Mouse (Mus musculus): Measurements from ENCODE around the gene Ccr4. TPM values are rescaled to one million over a fixed set of nuclear protein-coding genes. Genes with fewer than 3 reads are reported as not detected.
"Not testable (repeated sequence)": the region's sequence is repeated elsewhere in the genome, so short reads cannot be mapped to it uniquely, and the experiment has no call there.

Gene Ccr4
- polyA plus RNA-seq, 1 experiment, result 0.09 TPM

DNA sequence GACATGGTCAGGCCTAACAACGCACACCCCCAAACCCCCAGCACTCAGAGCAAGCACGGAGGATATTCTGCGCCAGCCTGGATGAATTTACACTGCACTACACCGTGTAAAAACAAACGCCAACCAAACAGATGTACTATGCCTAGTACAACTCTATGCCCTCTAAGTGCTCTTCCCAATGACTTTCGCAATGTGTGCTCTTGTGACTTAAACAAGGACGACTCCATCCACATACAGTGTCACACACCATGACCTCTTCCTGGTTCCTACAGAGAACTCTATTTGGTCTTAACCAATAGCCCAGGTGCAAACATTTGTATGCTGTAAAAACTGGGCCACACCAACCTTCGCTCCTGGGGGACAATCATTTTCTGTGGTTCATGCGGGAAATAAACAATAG lies 17.8 kb upstream of the Ccr4 start:
- DNase-seq (ENCODE audit: low read depth), result no peak

DNA sequence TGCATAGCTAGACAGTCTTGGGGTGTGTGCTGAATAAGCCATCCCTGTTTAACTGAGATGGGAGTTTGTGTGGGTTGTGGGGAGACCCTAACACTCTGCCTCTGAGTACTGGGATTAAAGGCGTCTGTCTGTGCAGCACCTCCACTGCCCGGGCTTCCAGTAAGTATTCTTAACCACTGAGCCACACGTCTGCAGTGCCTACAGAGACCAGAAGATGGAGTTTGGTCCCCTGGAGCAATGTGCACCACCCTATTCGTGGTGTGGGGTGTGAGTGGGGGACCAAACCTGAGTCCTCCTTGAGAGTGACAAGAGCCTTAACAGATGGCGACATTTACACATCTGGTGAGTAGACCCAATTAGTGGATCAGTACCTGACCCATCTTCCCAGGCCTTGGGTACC lies 17.3 kb upstream of the Ccr4 start:
- no peak for DNase-seq (ENCODE audit: low read depth)

DNA sequence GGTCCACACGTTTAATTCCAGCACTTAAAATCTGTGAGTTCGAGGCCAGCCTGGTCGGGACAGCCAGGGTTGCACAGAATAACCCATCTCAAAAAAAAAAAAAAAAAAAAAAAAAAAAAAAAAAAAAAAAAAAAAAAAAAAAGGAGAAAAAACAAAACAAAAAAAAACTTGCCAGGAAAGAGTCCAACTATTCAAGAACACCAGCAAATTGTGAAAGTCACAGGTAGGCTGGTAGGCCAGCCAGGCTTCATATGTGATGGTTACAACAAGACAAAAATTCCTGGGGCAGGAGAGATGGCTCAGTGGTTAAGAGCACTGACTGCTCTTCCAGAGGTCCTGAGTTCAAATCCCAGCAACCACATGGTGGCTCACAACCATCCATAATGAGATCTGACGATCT lies 15.8 kb upstream of the Ccr4 start:
- DNase-seq (ENCODE audit: low read depth), result not testable (repeated sequence)

DNA sequence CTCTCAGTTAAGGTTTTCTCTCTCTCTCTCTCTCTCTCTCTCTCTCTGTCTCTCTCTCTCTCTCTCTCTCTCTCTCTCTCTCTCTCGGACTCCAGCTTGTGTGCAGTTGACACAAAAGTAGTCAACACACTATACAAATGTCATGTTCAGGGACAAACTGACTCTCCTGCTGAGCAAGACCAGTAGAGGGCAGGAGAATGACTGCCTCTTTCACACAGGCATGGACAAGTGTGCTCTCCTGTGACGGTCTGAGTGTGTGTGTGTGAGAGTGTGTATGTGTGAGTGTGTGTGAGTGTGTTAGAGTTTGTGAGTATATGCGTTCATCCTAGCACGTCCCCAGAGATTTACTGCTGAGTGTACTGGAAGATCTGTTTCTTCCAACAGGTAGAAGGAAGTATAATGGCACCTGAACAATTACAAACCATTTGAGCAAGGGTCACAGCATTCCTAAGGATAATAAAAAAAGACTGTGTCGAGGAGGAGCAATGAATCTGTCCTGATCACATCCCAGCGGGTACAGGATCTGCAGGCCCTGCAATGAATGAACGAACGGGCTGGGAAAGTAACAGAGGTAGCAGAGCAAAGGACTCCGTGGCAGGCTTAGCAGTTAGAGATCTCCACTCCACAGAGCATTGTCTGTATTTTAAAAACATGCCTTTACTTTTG lies 14.2 kb upstream of the Ccr4 start:
- no peak for DNase-seq (ENCODE audit: low read depth)

DNA sequence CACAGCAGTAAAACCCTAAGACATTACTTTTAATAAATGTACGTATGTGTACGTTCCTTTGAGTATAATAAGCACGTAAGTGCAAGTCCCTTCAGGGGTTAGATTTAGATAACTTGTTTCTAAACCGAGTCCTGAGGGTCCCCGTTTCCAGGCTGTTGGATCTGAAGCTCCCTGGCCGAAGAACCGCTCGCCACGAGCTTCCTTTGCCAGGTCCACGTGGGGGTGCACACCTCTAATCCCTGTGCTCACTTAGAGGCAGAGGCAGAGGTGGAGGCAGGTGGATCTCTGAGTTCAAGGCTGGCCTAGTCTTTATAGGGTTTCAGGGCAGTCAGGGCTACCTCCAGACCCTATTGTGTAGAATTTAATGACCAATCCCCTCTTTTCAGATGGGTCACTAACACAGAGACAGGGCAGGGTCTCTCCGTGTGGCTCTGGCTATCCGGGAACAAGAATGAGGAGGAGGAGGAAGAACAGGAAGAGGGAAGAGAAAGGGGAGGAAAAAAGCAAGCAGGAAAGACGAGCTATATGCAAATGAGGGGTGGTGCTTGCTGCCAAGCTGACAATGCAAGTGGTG lies 13.3 kb upstream of the Ccr4 start:
- DNase-seq (ENCODE audit: low read depth), result no peak

DNA sequence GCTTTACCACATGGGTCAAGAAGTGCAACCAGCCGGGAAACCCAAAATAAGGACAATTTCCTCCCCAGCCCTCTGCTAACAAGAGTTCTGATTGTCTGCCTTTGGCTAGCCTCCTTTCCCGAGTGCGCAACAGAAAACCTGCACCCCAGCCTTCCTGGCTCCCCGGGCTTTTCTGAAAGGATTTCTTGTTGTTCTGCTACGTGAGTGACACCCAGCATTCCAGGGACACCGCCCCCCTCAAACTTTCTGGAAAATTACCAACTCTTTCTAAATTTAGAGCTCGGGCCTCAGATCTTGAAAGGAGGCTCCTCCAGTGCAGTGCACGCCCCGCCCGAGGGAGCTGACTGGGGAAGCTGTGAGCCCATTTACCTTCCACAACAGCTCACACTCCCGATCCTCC lies 10.6 kb upstream of the Ccr4 start, which contains the start of gene C130032M10Rik:
Gene C130032M10Rik, plus strand, starts transcription at position 334 of the 400 bp plus-strand sequence.
- no peak for DNase-seq (ENCODE audit: low read depth)

DNA sequence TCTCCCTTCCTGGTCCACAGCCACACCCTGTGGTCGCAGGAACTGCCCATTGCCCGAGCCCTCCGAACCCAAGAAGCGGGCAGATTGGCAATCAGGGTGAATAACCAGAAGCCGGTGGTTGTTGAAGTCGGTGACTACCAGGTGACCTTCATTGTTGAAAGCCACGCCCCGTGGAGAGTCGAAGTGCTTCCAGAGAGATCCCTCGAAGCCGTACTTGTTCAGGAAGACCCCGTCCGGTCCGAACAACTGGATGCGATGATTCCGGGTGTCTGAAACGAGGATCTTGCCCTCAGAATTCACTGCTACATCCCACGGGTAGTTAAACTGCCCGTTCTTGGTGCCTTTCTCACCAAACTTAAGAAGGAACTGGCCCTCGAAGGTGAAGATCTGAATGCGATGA lies 8.1 kb upstream of the Ccr4 start:
- no peak for DNase-seq (ENCODE audit: low read depth)

DNA sequence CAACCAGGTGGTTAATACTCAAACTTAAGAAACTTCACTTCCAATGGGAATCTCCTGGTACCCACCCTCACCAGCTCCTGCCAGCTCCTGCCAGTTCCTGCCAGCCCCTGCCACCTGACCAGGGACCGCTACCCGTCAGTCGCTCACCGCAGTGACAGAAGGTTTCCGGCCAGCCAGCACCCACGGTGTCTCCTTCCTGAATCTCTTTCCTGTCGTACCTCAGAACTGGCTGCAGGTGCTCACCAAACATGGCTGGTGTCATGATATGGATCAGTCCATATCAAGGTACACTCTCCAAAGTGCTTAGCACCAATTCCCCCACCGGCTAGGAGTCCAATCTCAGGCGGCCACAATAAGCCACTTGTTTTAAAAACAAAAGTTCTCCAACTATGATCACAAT lies 5.1 kb upstream of the Ccr4 start:
- no peak for DNase-seq (ENCODE audit: low read depth)

DNA sequence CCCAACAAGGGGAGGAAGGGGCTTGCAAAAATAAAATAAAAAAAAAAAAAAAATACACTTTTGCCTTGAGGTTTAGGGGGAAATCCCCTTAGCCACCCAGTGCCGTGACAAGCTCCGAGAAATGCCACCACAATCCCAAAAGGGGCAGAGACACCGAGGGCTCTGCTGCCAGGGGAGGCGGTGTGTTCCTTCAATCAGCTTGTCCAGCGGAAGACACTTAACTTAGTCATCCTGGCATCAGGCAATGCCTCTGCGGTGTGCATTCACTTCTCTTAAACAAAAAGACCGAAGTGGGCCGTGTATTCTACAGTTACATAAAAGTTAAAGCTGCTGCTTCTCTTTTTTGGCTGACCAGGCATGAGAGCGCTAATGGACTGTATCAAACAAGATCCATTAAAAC lies 2.7 kb upstream of the Ccr4 start:
- no peak for DNase-seq (ENCODE audit: low read depth)

DNA sequence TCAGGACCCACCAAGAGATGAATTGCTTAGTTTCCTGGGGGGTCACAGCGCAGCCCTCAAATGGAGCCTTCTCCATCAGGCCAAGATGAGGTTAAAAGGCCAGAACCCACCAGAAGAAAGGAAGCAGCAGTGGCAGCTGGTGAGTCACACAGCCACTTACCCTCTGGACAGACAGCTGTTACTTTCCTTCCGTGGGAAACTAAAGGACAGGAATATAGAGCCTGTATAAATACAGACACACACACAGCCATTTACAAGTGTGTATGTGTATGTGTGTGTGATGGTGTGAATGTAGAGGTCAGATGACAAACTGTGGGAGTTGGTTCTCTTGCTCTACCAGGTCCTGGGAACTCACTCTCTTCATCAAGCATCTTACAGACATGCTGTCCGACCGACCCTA lies 1.8 kb upstream of the Ccr4 start:
- no peak for DNase-seq (ENCODE audit: low read depth)

DNA sequence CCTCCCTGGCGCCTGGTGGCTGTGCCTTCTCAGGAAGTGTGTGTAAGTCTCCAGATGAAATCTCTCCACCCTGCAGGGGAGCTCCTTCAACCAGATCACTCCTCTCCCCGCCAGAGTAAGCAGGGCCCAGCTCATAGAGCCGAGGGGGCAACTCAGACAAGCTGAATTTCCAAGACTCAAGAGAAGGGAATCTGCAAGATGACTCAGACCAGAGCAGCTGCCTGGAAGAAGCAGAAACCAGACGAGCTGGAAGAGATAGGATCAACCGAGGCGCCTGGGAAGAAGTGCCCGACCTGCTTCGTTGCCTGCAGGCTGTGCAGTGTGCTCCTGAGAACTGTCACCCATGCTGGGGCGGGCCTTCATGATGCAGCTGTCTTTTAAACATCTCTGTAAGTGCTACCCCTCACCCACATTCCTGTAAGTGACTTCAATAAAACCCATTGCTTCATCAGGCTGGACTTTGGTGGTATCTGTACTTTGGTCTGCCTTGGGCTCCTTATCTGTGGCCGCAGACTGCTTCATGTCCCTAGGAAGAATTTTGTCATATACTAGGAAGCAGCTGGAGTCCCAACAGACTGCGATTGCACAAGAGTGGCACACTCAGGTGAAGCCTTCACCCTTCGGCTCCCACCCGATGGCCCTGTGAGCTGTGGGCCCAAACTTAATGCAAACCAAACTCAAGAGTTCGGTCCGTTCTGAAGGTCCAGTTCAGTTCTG lies 1.8 kb downstream of the Ccr4 start:
- DNase-seq (ENCODE audit: low read depth), result no peak

DNA sequence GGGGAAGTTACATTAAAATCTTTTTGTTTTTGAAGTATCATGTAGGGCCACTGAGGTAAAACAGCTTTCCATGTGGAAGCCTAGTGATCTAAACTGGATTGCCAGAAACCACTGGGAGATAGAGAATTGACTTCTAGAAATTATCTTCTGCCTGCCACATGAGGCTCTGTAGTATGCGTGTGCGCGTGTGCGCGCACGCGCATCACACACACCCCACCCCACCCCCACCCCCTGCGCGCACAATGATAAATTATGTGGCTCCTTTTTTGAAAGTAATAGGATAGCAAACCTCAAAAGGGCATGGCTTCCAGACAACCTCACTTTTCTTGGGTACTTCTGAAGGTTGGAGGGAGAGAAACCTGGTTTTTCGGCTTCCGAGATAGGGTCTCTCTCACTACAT lies 2.8 kb downstream of the Ccr4 start:
- no peak for DNase-seq (ENCODE audit: low read depth)

DNA sequence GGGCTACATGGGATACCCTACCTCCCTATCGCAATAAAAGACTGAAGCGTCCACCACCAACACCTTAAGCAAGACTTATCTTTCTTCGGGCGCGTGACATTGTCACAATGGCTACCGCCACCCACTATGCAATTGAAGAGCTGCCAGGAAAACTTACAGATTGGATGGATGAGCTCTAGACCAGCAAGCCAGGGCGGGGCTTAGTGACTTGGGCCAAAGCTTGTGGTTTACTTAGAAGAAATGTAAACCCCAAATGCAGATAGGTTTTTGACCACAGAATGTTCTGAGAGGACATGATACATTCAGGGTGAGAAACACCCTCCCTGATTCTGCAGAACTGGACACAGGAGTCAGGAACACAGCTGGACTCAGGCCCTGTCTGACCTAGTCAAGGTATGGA lies 3.6 kb downstream of the Ccr4 start:
- DNase-seq (ENCODE audit: low read depth), result no peak

DNA sequence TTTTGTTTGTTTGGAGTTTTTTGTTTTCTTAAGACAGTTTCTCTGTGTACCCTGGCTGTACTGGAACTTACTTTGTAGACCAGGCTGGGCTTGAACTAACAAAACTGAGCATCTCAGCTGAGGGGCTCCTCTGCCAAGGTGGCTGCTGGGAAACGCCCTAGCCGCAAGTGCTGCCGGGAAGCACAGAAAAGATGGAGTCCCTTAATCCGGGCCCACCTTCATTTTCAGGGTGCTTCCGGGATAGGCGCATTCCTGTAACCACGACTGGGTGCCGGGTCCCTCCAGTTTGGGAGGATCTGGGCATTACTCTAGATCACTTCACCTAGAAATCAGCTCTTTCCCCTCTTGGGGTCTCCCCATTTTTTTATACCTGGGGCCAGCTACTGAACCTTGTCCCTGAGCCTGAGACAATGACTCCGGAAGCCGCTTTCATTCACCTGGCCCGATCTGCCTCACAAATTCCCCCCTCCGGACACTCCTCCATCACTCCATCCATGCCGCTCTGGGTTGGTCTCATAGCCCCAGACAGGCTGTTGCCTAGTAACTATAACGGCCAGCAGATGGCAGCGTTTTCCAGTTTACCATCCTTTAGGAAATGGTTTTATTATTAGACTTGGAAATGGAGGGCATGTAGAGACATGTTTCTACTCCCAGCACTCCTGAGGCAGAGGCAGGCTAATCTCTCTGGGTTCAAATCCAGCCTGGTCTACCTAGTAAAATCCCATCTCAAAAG lies 4.8 kb downstream of the Ccr4 start:
- no peak for DNase-seq (ENCODE audit: low read depth)

DNA sequence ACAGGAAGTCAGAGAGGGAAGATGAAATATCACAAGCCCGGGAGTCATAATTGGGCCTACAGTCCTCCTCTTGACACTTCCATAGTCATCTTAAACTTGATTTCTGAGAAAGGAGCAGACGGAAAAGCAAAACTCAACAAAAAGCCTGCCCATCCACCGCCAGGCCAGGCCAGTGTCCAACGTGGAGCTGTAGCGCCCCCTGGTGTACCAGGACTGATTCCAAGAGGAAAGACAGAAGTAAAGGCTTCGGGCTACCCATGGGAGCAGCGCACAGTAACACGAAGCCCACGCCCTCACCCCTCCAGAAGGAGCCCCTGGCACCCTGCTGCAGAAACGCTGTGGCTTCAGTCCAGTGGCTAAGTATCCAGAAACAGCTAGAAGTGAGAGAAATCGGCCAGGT lies 6.5 kb downstream of the Ccr4 start:
- no peak for DNase-seq (ENCODE audit: low read depth)

DNA sequence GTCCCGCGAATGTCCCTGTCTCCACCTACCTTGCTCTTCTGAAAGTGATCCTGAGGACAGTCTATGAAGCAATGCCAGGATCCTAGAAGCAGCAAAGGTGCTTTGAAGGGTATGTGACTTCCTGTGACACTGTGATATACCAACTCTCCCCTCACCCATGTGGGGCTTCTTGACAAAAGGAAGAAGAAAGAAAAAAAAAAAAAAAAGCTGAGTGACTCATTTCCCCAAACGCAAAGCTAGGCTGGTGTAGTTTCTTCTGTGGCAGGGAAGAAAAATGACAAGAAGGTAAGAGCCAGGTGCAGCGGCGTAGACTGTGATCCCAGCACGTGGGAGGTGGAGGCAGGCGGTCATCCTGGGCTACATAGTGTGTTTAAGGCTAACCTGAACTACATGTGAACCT lies 8.2 kb downstream of the Ccr4 start:
- DNase-seq (ENCODE audit: low read depth), result no peak

DNA sequence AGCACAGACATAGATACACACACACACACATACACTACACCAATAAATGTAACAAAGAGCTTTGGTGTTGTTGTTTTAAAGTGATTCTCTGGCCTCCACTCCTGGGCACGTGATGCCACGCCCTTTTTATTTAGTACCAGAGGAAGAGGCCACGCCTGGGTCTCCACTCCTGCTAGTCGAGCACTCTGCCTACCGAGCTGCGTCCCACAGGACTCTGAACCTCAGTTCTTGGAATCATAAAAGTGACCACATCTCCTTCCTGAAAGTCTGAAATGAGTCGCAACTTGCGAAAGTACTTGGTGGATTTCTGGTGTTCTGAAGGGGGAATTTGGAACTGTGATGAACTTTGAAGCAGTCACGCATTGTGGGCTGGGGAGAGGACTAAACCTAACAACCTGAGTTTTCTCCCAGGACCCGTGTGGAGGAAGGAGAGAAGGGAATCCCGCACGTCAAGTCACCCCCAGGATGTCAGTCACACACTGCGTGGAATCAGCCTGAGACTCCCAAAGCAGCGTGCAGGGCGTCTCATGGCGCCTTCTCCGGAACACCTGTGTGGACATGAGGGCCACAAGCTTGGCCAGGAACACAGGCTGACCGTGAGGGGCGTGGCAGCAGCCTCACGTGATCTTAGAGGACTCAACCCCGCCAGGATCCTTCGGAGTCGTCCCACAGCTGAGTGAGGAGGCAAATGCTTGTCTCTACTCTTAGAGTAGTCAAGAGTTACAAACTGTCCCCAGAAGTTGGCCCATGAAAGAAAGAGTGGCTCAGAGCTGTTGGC lies 17.0 kb downstream of the Ccr4 start:
- no peak for DNase-seq (ENCODE audit: low read depth)

DNA sequence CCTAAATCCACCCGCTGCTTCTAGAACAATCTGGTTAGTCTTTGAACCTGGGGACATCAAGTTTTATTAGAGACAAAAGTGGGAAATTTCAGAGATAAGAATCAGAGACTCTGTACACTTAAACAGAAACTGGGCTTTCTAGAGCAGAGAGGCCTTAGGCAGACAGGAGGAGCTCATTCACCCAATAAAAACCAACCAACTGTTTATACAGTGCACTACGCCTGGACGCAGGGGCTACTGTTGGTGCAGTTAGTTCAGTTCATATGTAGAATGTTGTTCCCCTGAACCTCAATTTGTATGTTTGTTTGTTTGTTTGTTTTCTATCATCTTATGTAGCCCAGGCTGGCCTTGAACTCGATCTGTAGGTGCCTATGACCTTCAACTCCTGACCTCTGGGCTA lies 17.9 kb downstream of the Ccr4 start:
- no peak for DNase-seq (ENCODE audit: low read depth)

DNA sequence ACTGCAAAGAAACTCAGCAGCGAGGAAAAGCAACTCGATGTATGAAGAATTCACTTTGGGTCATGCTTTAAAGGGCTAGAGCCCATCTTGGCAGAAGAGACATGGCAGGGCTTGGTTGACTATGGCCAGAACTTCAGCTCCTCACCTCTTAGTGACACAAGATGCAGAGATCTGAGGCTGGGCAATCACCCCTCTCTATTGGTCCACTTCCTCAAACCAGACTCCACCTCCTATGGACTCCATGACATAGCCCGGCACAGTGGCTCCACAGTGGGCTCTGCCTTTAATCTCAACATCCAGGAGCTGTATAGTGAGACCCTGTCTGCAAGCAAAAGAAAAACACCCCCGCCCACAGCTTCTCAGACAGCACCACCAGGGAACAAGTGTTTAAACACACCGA lies 19.9 kb downstream of the Ccr4 start:
- DNase-seq (ENCODE audit: low read depth), result no peak

DNA sequence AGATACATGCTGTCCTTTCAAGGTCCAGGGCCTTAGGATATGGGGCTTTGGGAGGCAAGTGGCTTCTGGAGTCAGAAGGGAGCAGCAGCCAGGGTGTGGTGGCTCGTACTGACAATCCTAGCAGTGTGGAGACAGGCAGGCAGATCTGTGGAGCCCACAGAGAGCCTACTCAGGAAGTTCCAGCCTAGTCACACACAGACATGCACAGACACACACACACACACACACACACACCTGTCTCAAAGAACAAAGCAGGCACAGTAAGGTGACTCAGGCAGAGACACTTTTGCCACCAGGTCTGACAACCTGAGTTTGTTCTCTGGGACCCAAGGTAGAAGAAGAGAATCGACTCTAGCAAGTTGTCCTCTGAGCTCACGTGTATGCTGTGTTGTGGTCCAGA lies 23.8 kb downstream of the Ccr4 start:
- no peak for DNase-seq (ENCODE audit: low read depth)

DNA sequence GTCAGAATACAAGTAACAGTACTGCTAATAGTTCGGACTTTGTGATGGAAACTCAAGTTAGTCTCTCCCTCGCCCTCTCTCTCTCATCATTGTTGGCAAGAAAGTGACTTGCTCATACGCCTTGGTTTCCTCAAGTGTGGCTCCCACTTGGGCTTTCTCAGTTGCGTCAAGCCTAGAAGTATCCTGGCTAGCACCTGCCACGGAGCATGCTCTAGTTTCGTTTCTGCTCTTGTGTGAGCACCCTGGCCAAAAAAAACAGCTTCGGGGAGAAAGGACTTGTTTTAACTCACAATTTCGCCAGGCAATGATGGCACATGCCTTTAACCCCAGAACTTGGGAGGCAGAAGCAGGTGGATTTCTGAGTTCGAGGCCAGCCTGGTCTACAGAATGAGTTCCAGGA lies 27.7 kb downstream of the Ccr4 start:
- no peak for DNase-seq (ENCODE audit: low read depth)

DNA sequence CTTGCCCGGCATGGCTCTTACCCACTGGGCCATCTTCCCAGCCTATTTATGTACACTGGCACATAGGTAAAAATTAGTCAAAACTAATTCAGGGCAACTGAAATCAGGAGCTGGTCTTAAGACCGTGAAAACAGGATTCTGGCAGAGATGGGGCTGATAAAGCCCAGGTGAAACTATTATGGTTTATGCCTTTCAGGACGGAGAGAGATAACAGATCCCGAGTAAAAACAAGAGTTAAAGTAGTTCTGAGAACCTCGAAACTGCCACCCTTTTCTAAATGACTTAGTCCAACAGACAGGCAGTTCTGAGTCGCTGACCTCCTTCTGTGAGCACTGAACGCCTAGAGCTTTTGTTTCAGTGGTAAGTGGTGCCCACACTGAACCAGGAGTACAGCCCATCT lies 32.8 kb downstream of the Ccr4 start:
- DNase-seq (ENCODE audit: low read depth), result no peak
